Mouse (Mus musculus): ENCODE measurements around the gene Sdc3. TPM values are rescaled to one million over a fixed set of nuclear protein-coding genes. Genes with fewer than 3 reads are reported as not detected.

Sdc3 gene
- polyA plus RNA-seq, 1 experiment from 2014 or later, result 20.3 TPM

GRCm38 (mm10) chr4:130860902-130861652, 68.7 kb downstream of the Sdc3 start:
- 50% methylated on average over 15 of the region's 15 CpGs for WGBS
- Histone ChIP-seq H3K4me3 (ENCODE audit: low read depth, low read length) (peak overlapping the region; percentile 25; the same call in 1 of the 2 replicates), H3K36me3 (ENCODE audit: insufficient read depth) (no peaks in the 10 kb centered on the region), H3K27me3 (ENCODE audit: insufficient read depth, low read length) (peaks cover 7% of the 10 kb centered on the region; the same call in 1 of the 2 replicates), H3K4me2 (peak overlapping the region; percentile 62), H3K27ac (ENCODE audit: low read depth) (no peak overlapping the region), H3K9me3 (ENCODE audit: low read depth, low read length) (no peaks in the 10 kb centered on the region), H3K9ac (no peak overlapping the region), H3K4me1 (ENCODE audit: insufficient read depth) (0 out of 2 replicates have a peak, but pooled peaks cover 3% of the 10 kb centered on the region)
- no peak for TF ChIP-seq CTCF (IDR thresholded peaks at IDR 0.05; ENCODE audit: low read depth)
- DNase-seq (no peak), ATAC-seq (ENCODE audit: insufficient read depth) (no peak)

GRCm38 (mm10) chr4:130861653-130862208, 69.4 kb downstream of the Sdc3 start:
- no peaks in the 10 kb centered on the region for H3K36me3 ChIP-seq (ENCODE audit: insufficient read depth)
- peak; percentile 78 for DNase-seq
- H3K9ac ChIP-seq, result peak overlapping the region; percentile 16; the same call in 1 of the 2 replicates
- 2% methylated on average over 30 of the region's 30 CpGs for WGBS
- H3K4me3 ChIP-seq (ENCODE audit: low read depth, low read length), result peak overlapping the region; percentile 25
- H3K4me2 ChIP-seq, result peak overlapping the region; percentile 62
- ATAC-seq (ENCODE audit: insufficient read depth), result peak; percentile 86
- peaks cover 10% of the 10 kb centered on the region; the same call in 1 of the 2 replicates for H3K27me3 ChIP-seq (ENCODE audit: insufficient read depth, low read length)
- H3K4me1 ChIP-seq (ENCODE audit: insufficient read depth), result 0 out of 2 replicates have a peak, but pooled peaks cover 3% of the 10 kb centered on the region
- peak overlapping the region; percentile 42; the same call in 1 of the 2 replicates for H3K27ac ChIP-seq (ENCODE audit: low read depth)
- TF ChIP-seq CTCF (IDR thresholded peaks at IDR 0.05; ENCODE audit: low read depth), result no peak; the same call in 1 of the 2 replicates
- no peaks in the 10 kb centered on the region for H3K9me3 ChIP-seq (ENCODE audit: low read depth, low read length)

GRCm38 (mm10) chr4:130862538-130862937, 70.2 kb downstream of the Sdc3 start:
- DNase-seq (no peak), ATAC-seq (ENCODE audit: insufficient read depth) (no peak)
- Histone ChIP-seq H3K27me3 (ENCODE audit: insufficient read depth, low read length) (peaks cover 10% of the 10 kb centered on the region; the same call in 1 of the 2 replicates), H3K4me3 (ENCODE audit: low read depth, low read length) (no peak overlapping the region), H3K4me1 (ENCODE audit: insufficient read depth) (0 out of 2 replicates have a peak, but pooled peaks cover 3% of the 10 kb centered on the region), H3K9ac (no peak overlapping the region), H3K9me3 (ENCODE audit: low read depth, low read length) (no peaks in the 10 kb centered on the region), H3K4me2 (peak overlapping the region; percentile 62; the same call in 1 of the 2 replicates), H3K36me3 (ENCODE audit: insufficient read depth) (no peaks in the 10 kb centered on the region), H3K27ac (ENCODE audit: low read depth) (no peak overlapping the region)
- 69% methylated on average over 5 of the region's 5 CpGs for WGBS
- no peak for TF ChIP-seq CTCF (IDR thresholded peaks at IDR 0.05; ENCODE audit: low read depth)

GRCm38 (mm10) chr4:130865460-130865859, 73.1 kb downstream of the Sdc3 start:
- Histone ChIP-seq H3K27me3 (ENCODE audit: insufficient read depth, low read length) (peaks cover 10% of the 10 kb centered on the region; the same call in 1 of the 2 replicates), H3K36me3 (ENCODE audit: insufficient read depth) (no peaks in the 10 kb centered on the region), H3K9ac (no peak overlapping the region), H3K4me1 (ENCODE audit: insufficient read depth) (0 out of 2 replicates have a peak, but pooled peaks cover 3% of the 10 kb centered on the region), H3K9me3 (ENCODE audit: low read depth, low read length) (no peaks in the 10 kb centered on the region), H3K4me2 (no peak overlapping the region), H3K27ac (ENCODE audit: low read depth) (no peak overlapping the region), H3K4me3 (ENCODE audit: low read depth, low read length) (no peak overlapping the region)
- DNase-seq (no peak), ATAC-seq (ENCODE audit: insufficient read depth) (no peak)
- WGBS, result 34% methylated on average over 8 of the region's 9 CpGs
- TF ChIP-seq CTCF (IDR thresholded peaks at IDR 0.05; ENCODE audit: low read depth), result no peak

- H3K9ac ChIP-seq, result no peak overlapping the region
- H3K4me2 ChIP-seq, result no peak overlapping the region
- no peak overlapping the region for H3K27ac ChIP-seq (ENCODE audit: low read depth)
- no peak for TF ChIP-seq CTCF (IDR thresholded peaks at IDR 0.05; ENCODE audit: low read depth)
- DNase-seq (peak; percentile 34), ATAC-seq (ENCODE audit: insufficient read depth) (no peak)
- 28% methylated on average over 8 of the region's 8 CpGs for WGBS
- H3K36me3 ChIP-seq (ENCODE audit: insufficient read depth), result no peaks in the 10 kb centered on the region
- H3K27me3 ChIP-seq (ENCODE audit: insufficient read depth, low read length), result peaks cover 10% of the 10 kb centered on the region; the same call in 1 of the 2 replicates
- H3K9me3 ChIP-seq (ENCODE audit: low read depth, low read length), result no peaks in the 10 kb centered on the region
- no peak overlapping the region for H3K4me3 ChIP-seq (ENCODE audit: low read depth, low read length)
- H3K4me1 ChIP-seq (ENCODE audit: insufficient read depth), result 0 out of 2 replicates have a peak, but pooled peaks cover 3% of the 10 kb centered on the region
Measured at GRCm38 (mm10) chr4:130865901-130866371, 73.6 kb downstream of the Sdc3 start.

GRCm38 (mm10) chr4:130867940-130868339, 75.6 kb downstream of the Sdc3 start:
- no peak overlapping the region for H3K27ac ChIP-seq (ENCODE audit: low read depth)
- DNase-seq (no peak), ATAC-seq (ENCODE audit: insufficient read depth) (no peak)
- 57% methylated on average over 6 of the region's 6 CpGs for WGBS
- no peak for TF ChIP-seq CTCF (IDR thresholded peaks at IDR 0.05; ENCODE audit: low read depth)
- H3K36me3 ChIP-seq (ENCODE audit: insufficient read depth), result no peaks in the 10 kb centered on the region
- H3K27me3 ChIP-seq (ENCODE audit: insufficient read depth, low read length), result peaks cover 3% of the 10 kb centered on the region; the same call in 1 of the 2 replicates
- H3K4me3 ChIP-seq (ENCODE audit: low read depth, low read length), result no peak overlapping the region
- no peak overlapping the region for H3K4me2 ChIP-seq
- H3K9me3 ChIP-seq (ENCODE audit: low read depth, low read length), result no peaks in the 10 kb centered on the region
- no peak overlapping the region for H3K9ac ChIP-seq
- H3K4me1 ChIP-seq (ENCODE audit: insufficient read depth), result no peaks in the 10 kb centered on the region

- Histone ChIP-seq H3K9me3 (ENCODE audit: low read depth, low read length) (no peaks in the 10 kb centered on the region), H3K4me1 (ENCODE audit: insufficient read depth) (no peaks in the 10 kb centered on the region), H3K4me2 (no peak overlapping the region), H3K27me3 (ENCODE audit: insufficient read depth, low read length) (peaks cover 3% of the 10 kb centered on the region; the same call in 1 of the 2 replicates), H3K4me3 (ENCODE audit: low read depth, low read length) (no peak overlapping the region), H3K36me3 (ENCODE audit: insufficient read depth) (no peaks in the 10 kb centered on the region), H3K9ac (no peak overlapping the region), H3K27ac (ENCODE audit: low read depth) (no peak overlapping the region)
- 0 out of 2 replicates have a peak, but pooled peaks have one; percentile 9 for TF ChIP-seq CTCF (IDR thresholded peaks at IDR 0.05; ENCODE audit: low read depth)
- ATAC-seq (ENCODE audit: insufficient read depth), result no peak
- DNase-seq, result no peak
- 46% methylated on average over 5 of the region's 5 CpGs for WGBS
Measured at GRCm38 (mm10) chr4:130868803-130869202, 76.5 kb downstream of the Sdc3 start.
